Mouse (Mus musculus): ENCODE data around the gene H2-Eb1.

The H2-Eb1 gene

GRCm38 (mm10) chr17:34315512-34315911 lies 9.8 kb downstream of the H2-Eb1 start:
- no peak for DNase-seq (ENCODE audit: extremely low read depth, low read depth)

GRCm38 (mm10) chr17:34316697-34317096 lies 11.0 kb downstream of the H2-Eb1 start:
- DNase-seq (ENCODE audit: extremely low read depth, low read depth), result no peak

- no peak for DNase-seq (ENCODE audit: extremely low read depth, low read depth)
Measured at GRCm38 (mm10) chr17:34317275-34317674, 11.6 kb downstream of the H2-Eb1 start.

GRCm38 (mm10) chr17:34325436-34325835 lies 19.8 kb downstream of the H2-Eb1 start, which contains the start of gene H2-Eb2:
Gene H2-Eb2 (plus strand): TSS chr17:34325665.
- no peak for DNase-seq (ENCODE audit: extremely low read depth, low read depth)

GRCm38 (mm10) chr17:34326373-34326772 lies 20.7 kb downstream of the H2-Eb1 start:
- no peak for DNase-seq (ENCODE audit: extremely low read depth, low read depth)

GRCm38 (mm10) chr17:34329807-34330206 lies 24.1 kb downstream of the H2-Eb1 start:
- DNase-seq (ENCODE audit: extremely low read depth, low read depth), result no peak

- no peak for DNase-seq (ENCODE audit: extremely low read depth, low read depth)
Measured at GRCm38 (mm10) chr17:34331200-34331599, 25.5 kb downstream of the H2-Eb1 start.

- DNase-seq (ENCODE audit: extremely low read depth, low read depth), result no peak
Measured at GRCm38 (mm10) chr17:34340619-34341402, 35.1 kb downstream of the H2-Eb1 start.

- no peak for DNase-seq (ENCODE audit: extremely low read depth, low read depth)
Measured at GRCm38 (mm10) chr17:34344882-34345281, 39.2 kb downstream of the H2-Eb1 start.

GRCm38 (mm10) chr17:34345486-34345885 lies 39.8 kb downstream of the H2-Eb1 start:
- no peak for DNase-seq (ENCODE audit: extremely low read depth, low read depth)

GRCm38 (mm10) chr17:34346041-34346440 lies 40.4 kb downstream of the H2-Eb1 start:
- DNase-seq (ENCODE audit: extremely low read depth, low read depth), result no peak

- peak; percentile 61 for DNase-seq (ENCODE audit: extremely low read depth, low read depth)
Measured at GRCm38 (mm10) chr17:34347606-34348308, 42.1 kb downstream of the H2-Eb1 start.

GRCm38 (mm10) chr17:34349429-34349828 lies 43.8 kb downstream of the H2-Eb1 start:
- DNase-seq (ENCODE audit: extremely low read depth, low read depth), result peak; percentile 33

- no peak for DNase-seq (ENCODE audit: extremely low read depth, low read depth)
Measured at GRCm38 (mm10) chr17:34354539-34354938, 48.9 kb downstream of the H2-Eb1 start, which contains the start of gene Btnl2. Gene Btnl2 (plus strand): TSS chr17:34354822.

GRCm38 (mm10) chr17:34354940-34355339 lies 49.3 kb downstream of the H2-Eb1 start:
- no peak for DNase-seq (ENCODE audit: extremely low read depth, low read depth)

- DNase-seq (ENCODE audit: extremely low read depth, low read depth), result no peak
Measured at GRCm38 (mm10) chr17:34362954-34363546, 57.4 kb downstream of the H2-Eb1 start.

GRCm38 (mm10) chr17:34363676-34364310 lies 58.1 kb downstream of the H2-Eb1 start:
- no peak for DNase-seq (ENCODE audit: extremely low read depth, low read depth)

- DNase-seq (ENCODE audit: extremely low read depth, low read depth), result no peak
Measured at GRCm38 (mm10) chr17:34365031-34365430, 59.4 kb downstream of the H2-Eb1 start.
